Mouse (Mus musculus): ENCODE results near the gene Plin4. TPM values are rescaled to one million over a fixed set of nuclear protein-coding genes. Genes with fewer than 3 reads are reported as not detected.
"Not testable (repeated sequence)": the region's sequence is repeated elsewhere in the genome, so short reads cannot be mapped to it uniquely, and the experiment has no call there.

Gene Plin4
- polyA plus RNA-seq, 1 experiment, result 0.14 TPM

GRCm38 (mm10) chr17:56069066-56069465 lies 40.5 kb downstream of the Plin4 start:
- no peak overlapping the region for H3K27ac ChIP-seq (ENCODE audit: insufficient read depth, low read length)
- no peak overlapping the region for H3K4me3 ChIP-seq (ENCODE audit: insufficient read depth, low read length)
- peaks cover 7% of the 10 kb centered on the region; the same call in 1 of the 2 replicates for H3K4me1 ChIP-seq (ENCODE audit: control insufficient read depth, insufficient read depth, low read length)
- no peak for TF ChIP-seq POLR2A (IDR thresholded peaks at IDR 0.05; ENCODE audit: low read depth, low read length)
- TF ChIP-seq CTCF (IDR thresholded peaks at IDR 0.05; ENCODE audit: borderline replicate concordance, insufficient read depth, low read length), result no peak

GRCm38 (mm10) chr17:56066451-56066850 lies 43.2 kb downstream of the Plin4 start:
- Histone ChIP-seq H3K4me3 (ENCODE audit: insufficient read depth, low read length) (no peak overlapping the region), H3K4me1 (ENCODE audit: control insufficient read depth, insufficient read depth, low read length) (no peaks in the 10 kb centered on the region), H3K27ac (ENCODE audit: insufficient read depth, low read length) (no peak overlapping the region)
- no peak for TF ChIP-seq CTCF (IDR thresholded peaks at IDR 0.05; ENCODE audit: borderline replicate concordance, insufficient read depth, low read length)
- TF ChIP-seq POLR2A (IDR thresholded peaks at IDR 0.05; ENCODE audit: low read depth, low read length), result no peak

GRCm38 (mm10) chr17:56065715-56066114 lies 43.9 kb downstream of the Plin4 start:
- not testable (repeated sequence) for H3K4me1 ChIP-seq (ENCODE audit: control insufficient read depth, insufficient read depth, low read length); H3K4me3 ChIP-seq (ENCODE audit: insufficient read depth, low read length); H3K27ac ChIP-seq (ENCODE audit: insufficient read depth, low read length)

GRCm38 (mm10) chr17:56062081-56062480 lies 47.5 kb downstream of the Plin4 start:
- TF ChIP-seq POLR2A (IDR thresholded peaks at IDR 0.05; ENCODE audit: low read depth, low read length), result no peak
- Histone ChIP-seq H3K27ac (ENCODE audit: insufficient read depth, low read length) (no peak overlapping the region), H3K4me1 (ENCODE audit: control insufficient read depth, insufficient read depth, low read length) (no peaks in the 10 kb centered on the region), H3K4me3 (ENCODE audit: insufficient read depth, low read length) (no peak overlapping the region)

GRCm38 (mm10) chr17:56057381-56058120 lies 52.1 kb downstream of the Plin4 start:
- TF ChIP-seq POLR2A (IDR thresholded peaks at IDR 0.05; ENCODE audit: low read depth, low read length) (no peak), CTCF (IDR thresholded peaks at IDR 0.05; ENCODE audit: borderline replicate concordance, insufficient read depth, low read length) (no peak)
- Histone ChIP-seq H3K4me3 (ENCODE audit: insufficient read depth, low read length) (no peak overlapping the region), H3K4me1 (ENCODE audit: control insufficient read depth, insufficient read depth, low read length) (no peaks in the 10 kb centered on the region), H3K27ac (ENCODE audit: insufficient read depth, low read length) (no peak overlapping the region)

GRCm38 (mm10) chr17:56055945-56056678 lies 53.5 kb downstream of the Plin4 start:
- no peak overlapping the region for H3K4me3 ChIP-seq (ENCODE audit: insufficient read depth, low read length)
- TF ChIP-seq CTCF (IDR thresholded peaks at IDR 0.05; ENCODE audit: borderline replicate concordance, insufficient read depth, low read length) (no peak), POLR2A (IDR thresholded peaks at IDR 0.05; ENCODE audit: low read depth, low read length) (no peak)
- H3K27ac ChIP-seq (ENCODE audit: insufficient read depth, low read length), result no peak overlapping the region
- no peaks in the 10 kb centered on the region for H3K4me1 ChIP-seq (ENCODE audit: control insufficient read depth, insufficient read depth, low read length)

GRCm38 (mm10) chr17:56054938-56055337 lies 54.7 kb downstream of the Plin4 start:
- Histone ChIP-seq H3K27ac (ENCODE audit: insufficient read depth, low read length) (no peak overlapping the region), H3K4me1 (ENCODE audit: control insufficient read depth, insufficient read depth, low read length) (no peaks in the 10 kb centered on the region), H3K4me3 (ENCODE audit: insufficient read depth, low read length) (no peak overlapping the region)
- TF ChIP-seq POLR2A (IDR thresholded peaks at IDR 0.05; ENCODE audit: low read depth, low read length) (no peak), CTCF (IDR thresholded peaks at IDR 0.05; ENCODE audit: borderline replicate concordance, insufficient read depth, low read length) (no peak)

GRCm38 (mm10) chr17:56051369-56051768 lies 58.2 kb downstream of the Plin4 start:
- Histone ChIP-seq H3K4me3 (ENCODE audit: insufficient read depth, low read length) (no peak overlapping the region), H3K4me1 (ENCODE audit: control insufficient read depth, insufficient read depth, low read length) (no peaks in the 10 kb centered on the region), H3K27ac (ENCODE audit: insufficient read depth, low read length) (no peak overlapping the region)
- TF ChIP-seq CTCF (IDR thresholded peaks at IDR 0.05; ENCODE audit: borderline replicate concordance, insufficient read depth, low read length) (no peak), POLR2A (IDR thresholded peaks at IDR 0.05; ENCODE audit: low read depth, low read length) (no peak)

Other genes with a start within 250 kb of the Plin4 start
- gene Zfp119a, start 230.9 kb downstream of the Plin4 start, polyA plus RNA-seq (2011; ENCODE audit: insufficient read length, low read depth, missing spikeins), result 3.8 and 5.6 TPM in 2 replicates
- 5.8 and 10.1 TPM in 2 replicates for gene Zfp959, start 217.7 kb downstream of the Plin4 start, polyA plus RNA-seq (2011; ENCODE audit: insufficient read length, low read depth, missing spikeins)
- gene Zfp119b, start 160.3 kb downstream of the Plin4 start, polyA plus RNA-seq (2011; ENCODE audit: insufficient read length, low read depth, missing spikeins), result 4.6 and 5.4 TPM in 2 replicates
- gene Ebi3, start 157.2 kb downstream of the Plin4 start, polyA plus RNA-seq (2011; ENCODE audit: insufficient read length, low read depth, missing spikeins), result not detected in 2 replicates
- 8.0 and 8.9 TPM in 2 replicates for gene Yju2, start 150.7 kb downstream of the Plin4 start, polyA plus RNA-seq (2011; ENCODE audit: insufficient read length, low read depth, missing spikeins)
- 0.39 TPM in 1 of 2 replicates, not detected in the other for gene Shd, start 139.3 kb downstream of the Plin4 start, polyA plus RNA-seq (2011; ENCODE audit: insufficient read length, low read depth, missing spikeins)
- gene Fsd1, start 123.3 kb downstream of the Plin4 start, polyA plus RNA-seq (2011; ENCODE audit: insufficient read length, low read depth, missing spikeins), result 5.9 and 9.5 TPM in 2 replicates
- 0.35 and 0.58 TPM in 2 replicates for gene Stap2, start 104.2 kb downstream of the Plin4 start, polyA plus RNA-seq (2011; ENCODE audit: insufficient read length, low read depth, missing spikeins)
- gene Mpnd, start 104.1 kb downstream of the Plin4 start, polyA plus RNA-seq (2011; ENCODE audit: insufficient read length, low read depth, missing spikeins), result 45.3 and 51.1 TPM in 2 replicates
- gene Sh3gl1, start 73.2 kb downstream of the Plin4 start, polyA plus RNA-seq (2011; ENCODE audit: insufficient read length, low read depth, missing spikeins), result 89.5 and 105 TPM in 2 replicates
- gene Chaf1a, start 69.4 kb downstream of the Plin4 start, polyA plus RNA-seq (2011; ENCODE audit: insufficient read length, low read depth, missing spikeins), result 13.3 and 13.9 TPM in 2 replicates
- 35.2 and 36.6 TPM in 2 replicates for gene Ubxn6, start 34.8 kb downstream of the Plin4 start, polyA plus RNA-seq (2011; ENCODE audit: insufficient read length, low read depth, missing spikeins)
- 55.0 and 57.9 TPM in 2 replicates for gene Hdgfl2, start 30.2 kb downstream of the Plin4 start, polyA plus RNA-seq (2011; ENCODE audit: insufficient read length, low read depth, missing spikeins)
- not detected in 2 replicates for gene Plin5, start 7.8 kb upstream of the Plin4 start, polyA plus RNA-seq (2011; ENCODE audit: insufficient read length, low read depth, missing spikeins)
- gene Lrg1, start 12.2 kb upstream of the Plin4 start, polyA plus RNA-seq (2011; ENCODE audit: insufficient read length, low read depth, missing spikeins), result not detected in 2 replicates
- 0.21 and 0.52 TPM in 2 replicates for gene Sema6b, start 30.5 kb upstream of the Plin4 start, polyA plus RNA-seq (2011; ENCODE audit: insufficient read length, low read depth, missing spikeins)
- 0.72 and 2.1 TPM in 2 replicates for gene Tnfaip8l1, start 52.7 kb upstream of the Plin4 start, polyA plus RNA-seq (2011; ENCODE audit: insufficient read length, low read depth, missing spikeins)
- 55.2 and 63.0 TPM in 2 replicates for gene Mydgf, start 74.1 kb upstream of the Plin4 start, polyA plus RNA-seq (2011; ENCODE audit: insufficient read length, low read depth, missing spikeins)
- gene Dpp9, start 109.1 kb upstream of the Plin4 start, polyA plus RNA-seq (2011; ENCODE audit: insufficient read length, low read depth, missing spikeins), result 27.8 and 28.8 TPM in 2 replicates
- gene Fem1a, start 147.0 kb upstream of the Plin4 start, polyA plus RNA-seq (2011; ENCODE audit: insufficient read length, low read depth, missing spikeins), result 9.7 and 10.6 TPM in 2 replicates
- 11.1 and 15.6 TPM in 2 replicates for gene Ticam1, start 167.0 kb upstream of the Plin4 start, polyA plus RNA-seq (2011; ENCODE audit: insufficient read length, low read depth, missing spikeins)
- gene Plin3, start 183.1 kb upstream of the Plin4 start, polyA plus RNA-seq (2011; ENCODE audit: insufficient read length, low read depth, missing spikeins), result 37.4 and 41.2 TPM in 2 replicates
- gene Arrdc5, start 190.5 kb upstream of the Plin4 start, polyA plus RNA-seq (2011; ENCODE audit: insufficient read length, low read depth, missing spikeins), result not detected in 2 replicates
- 48.0 and 50.2 TPM in 2 replicates for gene Uhrf1, start 193.5 kb upstream of the Plin4 start, polyA plus RNA-seq (2011; ENCODE audit: insufficient read length, low read depth, missing spikeins)
- 21.8 and 30.8 TPM in 2 replicates for gene Kdm4b, start 216.3 kb upstream of the Plin4 start, polyA plus RNA-seq (2011; ENCODE audit: insufficient read length, low read depth, missing spikeins)

Data from embryonic fibroblast, embryonic 13.5 days (primary cell).